Mouse (Mus musculus): ENCODE data around the gene Tenm2. TPM values are rescaled to one million over a fixed set of nuclear protein-coding genes. Genes with fewer than 3 reads are reported as not detected.

Tenm2 gene
- polyA plus RNA-seq, 1 experiment from 2014 or later: 1.9 TPM

GRCm38 (mm10) chr11:36566146-36566545 lies 669.6 kb downstream of the Tenm2 start:
- 62% methylated on average over 2 of the region's 2 CpGs for WGBS
- no peak overlapping the region for H3K4me2 ChIP-seq (ENCODE audit: low read depth, low read length)
- H3K27ac ChIP-seq (ENCODE audit: low read length): no peak overlapping the region
- H3K36me3 ChIP-seq (ENCODE audit: control insufficient read depth, insufficient read depth, low read length): no peaks in the 10 kb centered on the region
- no peaks in the 10 kb centered on the region for H3K4me1 ChIP-seq (ENCODE audit: control insufficient read depth, insufficient read depth, low read length)
- ATAC-seq (ENCODE audit: insufficient read depth, low FRiP score): no peak
- no peaks in the 10 kb centered on the region for H3K27me3 ChIP-seq (ENCODE audit: control insufficient read depth, insufficient read depth, low read length)
- H3K9ac ChIP-seq (ENCODE audit: low read length): no peak overlapping the region
- H3K4me3 ChIP-seq (replicated peaks; ENCODE audit: low read length): no peak overlapping the region
- no peaks in the 10 kb centered on the region for H3K9me3 ChIP-seq (replicated peaks; ENCODE audit: control insufficient read depth, low read length)

- no peaks in the 10 kb centered on the region for H3K9me3 ChIP-seq (replicated peaks; ENCODE audit: control insufficient read depth, low read length)
- ATAC-seq (ENCODE audit: insufficient read depth, low FRiP score): no peak
- no peak overlapping the region for H3K9ac ChIP-seq (ENCODE audit: low read length)
- no peak overlapping the region for H3K4me3 ChIP-seq (replicated peaks; ENCODE audit: low read length)
- H3K27me3 ChIP-seq (ENCODE audit: control insufficient read depth, insufficient read depth, low read length): no peaks in the 10 kb centered on the region
- no peak overlapping the region for H3K27ac ChIP-seq (ENCODE audit: low read length)
- H3K4me2 ChIP-seq (ENCODE audit: low read depth, low read length): no peak overlapping the region
- H3K36me3 ChIP-seq (ENCODE audit: control insufficient read depth, insufficient read depth, low read length): no peaks in the 10 kb centered on the region
- 71% methylated on average over 3 of the region's 3 CpGs for WGBS
- no peaks in the 10 kb centered on the region for H3K4me1 ChIP-seq (ENCODE audit: control insufficient read depth, insufficient read depth, low read length)
Measured at GRCm38 (mm10) chr11:36562851-36563250, 672.9 kb downstream of the Tenm2 start.

GRCm38 (mm10) chr11:36560785-36561548 lies 674.8 kb downstream of the Tenm2 start:
- H3K27ac ChIP-seq (ENCODE audit: low read length): no peak overlapping the region
- H3K4me1 ChIP-seq (ENCODE audit: control insufficient read depth, insufficient read depth, low read length): no peaks in the 10 kb centered on the region
- no peak overlapping the region for H3K4me3 ChIP-seq (replicated peaks; ENCODE audit: low read length)
- no peaks in the 10 kb centered on the region for H3K27me3 ChIP-seq (ENCODE audit: control insufficient read depth, insufficient read depth, low read length)
- H3K9me3 ChIP-seq (replicated peaks; ENCODE audit: control insufficient read depth, low read length): no peaks in the 10 kb centered on the region
- no peak overlapping the region for H3K9ac ChIP-seq (ENCODE audit: low read length)
- no peak overlapping the region for H3K4me2 ChIP-seq (ENCODE audit: low read depth, low read length)
- ATAC-seq (ENCODE audit: insufficient read depth, low FRiP score): no peak
- WGBS: 43% methylated on average over 7 of the region's 7 CpGs
- H3K36me3 ChIP-seq (ENCODE audit: control insufficient read depth, insufficient read depth, low read length): no peaks in the 10 kb centered on the region

- Histone ChIP-seq H3K9me3 (replicated peaks; ENCODE audit: control insufficient read depth, low read length) (no peaks in the 10 kb centered on the region), H3K4me1 (ENCODE audit: control insufficient read depth, insufficient read depth, low read length) (no peaks in the 10 kb centered on the region), H3K27me3 (ENCODE audit: control insufficient read depth, insufficient read depth, low read length) (no peaks in the 10 kb centered on the region), H3K4me2 (ENCODE audit: low read depth, low read length) (no peak overlapping the region), H3K4me3 (replicated peaks; ENCODE audit: low read length) (no peak overlapping the region), H3K36me3 (ENCODE audit: control insufficient read depth, insufficient read depth, low read length) (no peaks in the 10 kb centered on the region), H3K27ac (ENCODE audit: low read length) (no peak overlapping the region), H3K9ac (ENCODE audit: low read length) (no peak overlapping the region)
- WGBS: 78% methylated on average over 6 of the region's 6 CpGs
- ATAC-seq (ENCODE audit: insufficient read depth, low FRiP score): no peak
Measured at GRCm38 (mm10) chr11:36557316-36557715, 678.4 kb downstream of the Tenm2 start.

GRCm38 (mm10) chr11:36553286-36553685 lies 682.5 kb downstream of the Tenm2 start:
- no peak for ATAC-seq (ENCODE audit: insufficient read depth, low FRiP score)
- Histone ChIP-seq H3K9ac (ENCODE audit: low read length) (no peak overlapping the region), H3K27ac (ENCODE audit: low read length) (no peak overlapping the region), H3K36me3 (ENCODE audit: control insufficient read depth, insufficient read depth, low read length) (no peaks in the 10 kb centered on the region), H3K27me3 (ENCODE audit: control insufficient read depth, insufficient read depth, low read length) (no peaks in the 10 kb centered on the region), H3K9me3 (replicated peaks; ENCODE audit: control insufficient read depth, low read length) (no peaks in the 10 kb centered on the region), H3K4me2 (ENCODE audit: low read depth, low read length) (no peak overlapping the region), H3K4me3 (replicated peaks; ENCODE audit: low read length) (no peak overlapping the region), H3K4me1 (ENCODE audit: control insufficient read depth, insufficient read depth, low read length) (no peaks in the 10 kb centered on the region)
- WGBS: 60% methylated on average over 5 of the region's 5 CpGs

GRCm38 (mm10) chr11:36550649-36551048 lies 685.1 kb downstream of the Tenm2 start:
- H3K27ac ChIP-seq (ENCODE audit: low read length): no peak overlapping the region
- no peaks in the 10 kb centered on the region for H3K36me3 ChIP-seq (ENCODE audit: control insufficient read depth, insufficient read depth, low read length)
- H3K4me3 ChIP-seq (replicated peaks; ENCODE audit: low read length): no peak overlapping the region
- H3K4me2 ChIP-seq (ENCODE audit: low read depth, low read length): no peak overlapping the region
- H3K9ac ChIP-seq (ENCODE audit: low read length): no peak overlapping the region
- H3K4me1 ChIP-seq (ENCODE audit: control insufficient read depth, insufficient read depth, low read length): no peaks in the 10 kb centered on the region
- H3K9me3 ChIP-seq (replicated peaks; ENCODE audit: control insufficient read depth, low read length): no peaks in the 10 kb centered on the region
- H3K27me3 ChIP-seq (ENCODE audit: control insufficient read depth, insufficient read depth, low read length): no peaks in the 10 kb centered on the region
- no peak for ATAC-seq (ENCODE audit: insufficient read depth, low FRiP score)
- 67% methylated on average over 4 of the region's 4 CpGs for WGBS

GRCm38 (mm10) chr11:36549398-36550139 lies 686.2 kb downstream of the Tenm2 start:
- Histone ChIP-seq H3K4me1 (ENCODE audit: control insufficient read depth, insufficient read depth, low read length) (no peaks in the 10 kb centered on the region), H3K27me3 (ENCODE audit: control insufficient read depth, insufficient read depth, low read length) (no peaks in the 10 kb centered on the region), H3K27ac (ENCODE audit: low read length) (no peak overlapping the region), H3K36me3 (ENCODE audit: control insufficient read depth, insufficient read depth, low read length) (no peaks in the 10 kb centered on the region), H3K9me3 (replicated peaks; ENCODE audit: control insufficient read depth, low read length) (no peaks in the 10 kb centered on the region), H3K4me2 (ENCODE audit: low read depth, low read length) (no peak overlapping the region), H3K4me3 (replicated peaks; ENCODE audit: low read length) (no peak overlapping the region), H3K9ac (ENCODE audit: low read length) (no peak overlapping the region)
- no peak for ATAC-seq (ENCODE audit: insufficient read depth, low FRiP score)
- 71% methylated on average over 11 of the region's 11 CpGs for WGBS

GRCm38 (mm10) chr11:36548139-36548538 lies 687.6 kb downstream of the Tenm2 start:
- H3K9ac ChIP-seq (ENCODE audit: low read length): no peak overlapping the region
- no peaks in the 10 kb centered on the region for H3K4me1 ChIP-seq (ENCODE audit: control insufficient read depth, insufficient read depth, low read length)
- no peak for ATAC-seq (ENCODE audit: insufficient read depth, low FRiP score)
- H3K9me3 ChIP-seq (replicated peaks; ENCODE audit: control insufficient read depth, low read length): no peaks in the 10 kb centered on the region
- H3K4me3 ChIP-seq (replicated peaks; ENCODE audit: low read length): no peak overlapping the region
- H3K36me3 ChIP-seq (ENCODE audit: control insufficient read depth, insufficient read depth, low read length): no peaks in the 10 kb centered on the region
- 73% methylated on average over 4 of the region's 4 CpGs for WGBS
- no peak overlapping the region for H3K4me2 ChIP-seq (ENCODE audit: low read depth, low read length)
- H3K27ac ChIP-seq (ENCODE audit: low read length): no peak overlapping the region
- H3K27me3 ChIP-seq (ENCODE audit: control insufficient read depth, insufficient read depth, low read length): no peaks in the 10 kb centered on the region

- no peaks in the 10 kb centered on the region for H3K27me3 ChIP-seq (ENCODE audit: control insufficient read depth, insufficient read depth, low read length)
- no peak overlapping the region for H3K27ac ChIP-seq (ENCODE audit: low read length)
- no peaks in the 10 kb centered on the region for H3K4me1 ChIP-seq (ENCODE audit: control insufficient read depth, insufficient read depth, low read length)
- ATAC-seq (ENCODE audit: insufficient read depth, low FRiP score): no peak
- no peak overlapping the region for H3K4me3 ChIP-seq (replicated peaks; ENCODE audit: low read length)
- no peak overlapping the region for H3K9ac ChIP-seq (ENCODE audit: low read length)
- no peaks in the 10 kb centered on the region for H3K9me3 ChIP-seq (replicated peaks; ENCODE audit: control insufficient read depth, low read length)
- no peaks in the 10 kb centered on the region for H3K36me3 ChIP-seq (ENCODE audit: control insufficient read depth, insufficient read depth, low read length)
- H3K4me2 ChIP-seq (ENCODE audit: low read depth, low read length): no peak overlapping the region
- WGBS: 75% methylated on average over 4 of the region's 4 CpGs
Measured at GRCm38 (mm10) chr11:36538144-36538543, 697.6 kb downstream of the Tenm2 start.
